Mouse (Mus musculus) midbrain, embryonic 13.5 days (tissue): ENCODE measurements around the gene Tmpo. TPM values are rescaled to one million over a fixed set of nuclear protein-coding genes. Genes with fewer than 3 reads are reported as not detected.

Experiments used
- polyA plus RNA-seq: library from polyadenylated mRNA; unstranded; fragments of >200 nt; fragmentation: Nextera tagmentation; extraction: Ambion mirVana; gene quantifications from 2 replicates; pipeline ENCODE4 v1.2.1, GENCODE M21; 2015

The Tmpo gene
- polyA plus RNA-seq, 1 experiment from 2014 or later = 175 TPM

Other genes with a start within 250 kb of the Tmpo start
- 17.3 and 20.1 TPM in 2 replicates for gene Apaf1, start 98.5 kb downstream of the Tmpo start, polyA plus RNA-seq
- gene Ikbip, start 98.4 kb downstream of the Tmpo start, polyA plus RNA-seq = 15.9 and 18.7 TPM in 2 replicates
- gene Slc25a3, start 57.3 kb downstream of the Tmpo start, polyA plus RNA-seq = 469 and 478 TPM in 2 replicates